Mouse (Mus musculus) liver, embryonic 14.5 days (tissue): Measurements from ENCODE around the gene Neurl1b.

ENCODE experiments used
- CTCF ChIP-seq: IDR thresholded peaks from 2 replicates; pipeline ENCODE4 v1.5.1; 2016; ENCODE audit warnings: antibody characterized with exemption, low read depth, control low read depth
- EP300 ChIP-seq: IDR thresholded peaks from 2 replicates; pipeline ENCODE4 v1.6.1; 2016; ENCODE audit warnings: antibody characterized with exemption, low read depth

DNA sequence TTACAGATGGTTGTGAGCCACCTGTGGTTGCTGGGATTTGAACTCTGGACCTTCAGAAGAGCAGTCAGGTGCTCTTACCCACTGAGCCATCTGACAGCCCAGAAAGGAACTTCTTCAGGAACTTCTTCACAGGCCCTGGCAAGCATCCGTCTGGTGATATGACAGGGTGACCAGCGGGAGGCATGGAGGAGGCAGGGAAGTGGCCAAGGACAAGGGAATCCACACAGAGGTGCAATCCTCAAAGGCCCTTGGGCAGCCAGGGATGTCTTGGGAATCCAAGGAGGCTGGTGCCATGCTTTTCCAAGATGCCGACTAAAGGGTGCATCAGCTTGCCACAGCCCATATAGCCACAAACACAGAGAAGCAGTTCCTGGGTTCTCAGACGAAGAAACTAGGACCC, 53.0 kb downstream of the Neurl1b start:
- TF ChIP-seq CTCF, result no peak
- no peak for TF ChIP-seq EP300
